Mouse (Mus musculus): ENCODE results near the gene Sod1. TPM values are rescaled to one million over a fixed set of nuclear protein-coding genes. Genes with fewer than 3 reads are reported as not detected.

The Sod1 gene
- polyA plus RNA-seq, 1 experiment = 109 TPM

- Histone ChIP-seq H3K36me3 (ENCODE audit: control insufficient read depth) (peaks cover 75% of the 10 kb centered on the region), H3K27me3 (ENCODE audit: control insufficient read depth) (no peaks in the 10 kb centered on the region), H3K4me1 (ENCODE audit: control insufficient read depth) (peaks cover 24% of the 10 kb centered on the region), H3K4me3 (replicated peaks) (no peak overlapping the region), H3K9me3 (ENCODE audit: control insufficient read depth, low read length) (no peaks in the 10 kb centered on the region)
- TF ChIP-seq TAL1 (IDR thresholded peaks at IDR 0.05; ENCODE audit: low read length) (no peak), GATA1 (IDR thresholded peaks at IDR 0.05; ENCODE audit: low read length) (no peak)
Observed at GRCm38 (mm10) chr16:90260097-90260496, 39.5 kb downstream of the Sod1 start.

- Histone ChIP-seq H3K4me1 (ENCODE audit: control insufficient read depth) (peaks cover 39% of the 10 kb centered on the region), H3K9me3 (ENCODE audit: control insufficient read depth, low read length) (no peaks in the 10 kb centered on the region), H3K27me3 (ENCODE audit: control insufficient read depth) (no peaks in the 10 kb centered on the region), H3K36me3 (ENCODE audit: control insufficient read depth) (peaks cover 63% of the 10 kb centered on the region), H3K4me3 (replicated peaks) (no peak overlapping the region)
- TF ChIP-seq GATA1 (IDR thresholded peaks at IDR 0.05; ENCODE audit: low read length) = no peak
- no peak for TF ChIP-seq TAL1 (IDR thresholded peaks at IDR 0.05; ENCODE audit: low read length)
Observed at GRCm38 (mm10) chr16:90261791-90262190, 41.2 kb downstream of the Sod1 start.

- Histone ChIP-seq H3K4me3 (replicated peaks) (peak overlapping the region; percentile 28), H3K36me3 (ENCODE audit: control insufficient read depth) (peaks cover 44% of the 10 kb centered on the region)
- TF ChIP-seq TAL1 (IDR thresholded peaks at IDR 0.05; ENCODE audit: low read length) = peak; percentile 36; the same call in 1 of the 3 replicates
- no peak for TF ChIP-seq GATA1 (IDR thresholded peaks at IDR 0.05; ENCODE audit: low read length)
Observed at GRCm38 (mm10) chr16:90264021-90264420, 43.5 kb downstream of the Sod1 start.

GRCm38 (mm10) chr16:90265106-90265505 lies 44.6 kb downstream of the Sod1 start:
- TF ChIP-seq GATA1 (IDR thresholded peaks at IDR 0.05; ENCODE audit: low read length) (peak; percentile 27; the same call in 1 of the 2 replicates), TAL1 (IDR thresholded peaks at IDR 0.05; ENCODE audit: low read length) (no peak; the same call in 2 of the 3 replicates)
- H3K9me3 ChIP-seq (ENCODE audit: control insufficient read depth, low read length) = no peaks in the 10 kb centered on the region
- no peak overlapping the region for H3K4me3 ChIP-seq (replicated peaks)
- H3K36me3 ChIP-seq (ENCODE audit: control insufficient read depth) = peaks cover 37% of the 10 kb centered on the region
- no peaks in the 10 kb centered on the region for H3K27me3 ChIP-seq (ENCODE audit: control insufficient read depth)
- H3K4me1 ChIP-seq (ENCODE audit: control insufficient read depth) = peaks cover 62% of the 10 kb centered on the region

More at GRCm38 (mm10) chr16:90264021-90264420, 43.5 kb downstream of the Sod1 start:
- Histone ChIP-seq H3K4me1 (ENCODE audit: control insufficient read depth) (peaks cover 58% of the 10 kb centered on the region), H3K27me3 (ENCODE audit: control insufficient read depth) (no peaks in the 10 kb centered on the region), H3K9me3 (ENCODE audit: control insufficient read depth, low read length) (no peaks in the 10 kb centered on the region)

GRCm38 (mm10) chr16:90266581-90266980 lies 46.0 kb downstream of the Sod1 start:
- Histone ChIP-seq H3K36me3 (ENCODE audit: control insufficient read depth) (peaks cover 25% of the 10 kb centered on the region), H3K4me3 (replicated peaks) (no peak overlapping the region), H3K9me3 (ENCODE audit: control insufficient read depth, low read length) (no peaks in the 10 kb centered on the region), H3K4me1 (ENCODE audit: control insufficient read depth) (peaks cover 66% of the 10 kb centered on the region), H3K27me3 (ENCODE audit: control insufficient read depth) (no peaks in the 10 kb centered on the region)
- TF ChIP-seq GATA1 (IDR thresholded peaks at IDR 0.05; ENCODE audit: low read length) = no peak
- no peak for TF ChIP-seq TAL1 (IDR thresholded peaks at IDR 0.05; ENCODE audit: low read length)

- peaks cover 38% of the 10 kb centered on the region for H3K4me1 ChIP-seq (ENCODE audit: control insufficient read depth)
Observed at GRCm38 (mm10) chr16:90275521-90275920, 55.0 kb downstream of the Sod1 start.

More at GRCm38 (mm10) chr16:90275521-90275920, 55.0 kb downstream of the Sod1 start:
- Histone ChIP-seq H3K4me3 (replicated peaks) (no peak overlapping the region), H3K36me3 (ENCODE audit: control insufficient read depth) (peaks cover 18% of the 10 kb centered on the region), H3K27me3 (ENCODE audit: control insufficient read depth) (no peaks in the 10 kb centered on the region), H3K9me3 (ENCODE audit: control insufficient read depth, low read length) (no peaks in the 10 kb centered on the region)
- TF ChIP-seq TAL1 (IDR thresholded peaks at IDR 0.05; ENCODE audit: low read length) = no peak
- TF ChIP-seq GATA1 (IDR thresholded peaks at IDR 0.05; ENCODE audit: low read length) = no peak

Other genes with a start within 250 kb of the Sod1 start
- gene Tiam1, start 77.0 kb upstream of the Sod1 start, polyA plus RNA-seq (2012) = 0.50 and 0.89 TPM in 2 replicates
- 5.7 and 6.0 TPM in 2 replicates for gene Scaf4, start 63.7 kb downstream of the Sod1 start, polyA plus RNA-seq (2012)
- gene Hunk, start 165.3 kb downstream of the Sod1 start, polyA plus RNA-seq (2012) = 0.01 TPM in 1 of 2 replicates, not detected in the other